Mouse (Mus musculus) stomach, embryonic 14.5 days (tissue): ENCODE results near the gene Gm20517. TPM values are rescaled to one million over a fixed set of nuclear protein-coding genes. Genes with fewer than 3 reads are reported as not detected.

Source experiments
- ATAC-seq: fragments of 200-750 bp; cut with Nextera tagmentation; 2 replicates; pipeline ENCODE4 v1.8.0; 2017; ENCODE audit warnings: low read depth, moderate TSS enrichment; ENCODE audit not compliant: insufficient number of reproducible peaks, insufficient read depth, low FRiP score
- H3K27ac ChIP-seq: fragments of 300-500 bp; sonication (generic); 2 replicates; pipeline ENCODE4 v1.5.1; 2014; ENCODE audit warnings: mild to moderate bottlenecking, low read length, moderate library complexity, mixed read lengths
- H3K27me3 ChIP-seq: fragments of 300-500 bp; sonication (generic); 2 replicates; pipeline ENCODE4 v1.6.1; 2014; ENCODE audit warnings: low read length, control low read depth, mixed read lengths; ENCODE audit not compliant: control insufficient read depth, insufficient read depth
- H3K36me3 ChIP-seq: fragments of 300-500 bp; sonication (generic); 2 replicates; pipeline ENCODE4 v1.6.1; 2014; ENCODE audit warnings: mild to moderate bottlenecking, control low read depth, low read length, moderate library complexity, mixed read lengths; ENCODE audit not compliant: control insufficient read depth, insufficient read depth
- H3K4me1 ChIP-seq: fragments of 300-500 bp; sonication (generic); 2 replicates; pipeline ENCODE4 v1.6.1; 2014; ENCODE audit warnings: low read length, control low read depth, mixed read lengths; ENCODE audit not compliant: control insufficient read depth, insufficient read depth
- H3K4me2 ChIP-seq: fragments of 300-500 bp; sonication (generic); replicated peaks from 2 replicates; pipeline ENCODE4 v1.6.1; 2014; ENCODE audit warnings: low read depth, low read length, control low read depth
- H3K4me3 ChIP-seq: fragments of 300-500 bp; sonication (generic); 2 replicates; pipeline ENCODE4 v1.5.1; 2014; ENCODE audit warnings: low read depth, low read length, control low read depth
- H3K9ac ChIP-seq: fragments of 300-500 bp; sonication (generic); replicated peaks from 2 replicates; pipeline ENCODE4 v1.6.1; 2014; ENCODE audit warnings: low read depth, mild to moderate bottlenecking, control low read depth, low read length, moderate library complexity, mixed read lengths
- H3K9me3 ChIP-seq: fragments of 300-500 bp; sonication (generic); 2 replicates; pipeline ENCODE4 v1.6.1; 2016; ENCODE audit warnings: low read depth, low read length, control low read depth; ENCODE audit not compliant: control insufficient read depth
- WGBS: fragments of 180-500 bp; shearing (Covaris S2); extraction: QIAGEN DNeasy Blood & Tissue Kit; methylation state at CpG from one replicate; pipeline ENCODE4 v1.1.7; 2014; 5-methylcytosine and 5-hydroxymethylcytosine counted together
- polyA plus RNA-seq: library from polyadenylated mRNA; unstranded; fragments of >200 nt; fragmentation: Nextera tagmentation; extraction: Ambion mirVana; gene quantifications from 2 replicates; pipeline ENCODE4 v1.2.1, GENCODE M21; 2014

Gm20517 gene
- polyA plus RNA-seq, 1 experiment from 2014 or later = 1.5 TPM

GRCm38 (mm10) chr17:47687409-47688343 is 76.3 kb downstream of the Gm20517 start:
- ATAC-seq = peak; percentile 86
- peak overlapping the region; percentile 79 for H3K27ac ChIP-seq
- H3K9me3 ChIP-seq = no peaks in the 10 kb centered on the region
- H3K4me2 ChIP-seq = peak overlapping the region; percentile 97
- H3K4me1 ChIP-seq = peaks cover 14% of the 10 kb centered on the region
- H3K27me3 ChIP-seq = no peaks in the 10 kb centered on the region
- WGBS = 1% methylated on average over 70 of the region's 70 CpGs
- peak overlapping the region; percentile 89 for H3K4me3 ChIP-seq
- peak overlapping the region; percentile 74 for H3K9ac ChIP-seq
- H3K36me3 ChIP-seq = peaks cover 21% of the 10 kb centered on the region

- H3K27ac ChIP-seq = peak within 1 kb of the TSS; percentile 79
- peaks cover 19% of the 10 kb centered on the region for H3K36me3 ChIP-seq
- H3K4me1 ChIP-seq = peaks cover 14% of the 10 kb centered on the region
- ATAC-seq = no peak
- H3K4me2 ChIP-seq = peak within 1 kb of the TSS; percentile 97
- peak within 1 kb of the TSS; percentile 74 for H3K9ac ChIP-seq
- H3K9me3 ChIP-seq = no peaks in the 10 kb centered on the region
- no peaks in the 10 kb centered on the region for H3K27me3 ChIP-seq
- WGBS = under 1% methylated on average over 9 of the region's 9 CpGs
- peak within 1 kb of the TSS; percentile 89 for H3K4me3 ChIP-seq
Measured at GRCm38 (mm10) chr17:47688344-47688607, 76.9 kb downstream of the Gm20517 start, which contains the start of gene Tomm6. Gene Tomm6, minus strand, starts transcription at chr17:47688386.

- peak within 1 kb of the TSS; percentile 79 for H3K27ac ChIP-seq
- H3K9ac ChIP-seq = peak within 1 kb of the TSS; percentile 74
- H3K4me2 ChIP-seq = peak within 1 kb of the TSS; percentile 97
- peak; percentile 59 for ATAC-seq
- WGBS = 1% methylated on average over 57 of the region's 58 CpGs
- peaks cover 14% of the 10 kb centered on the region for H3K4me1 ChIP-seq
- H3K36me3 ChIP-seq = peaks cover 17% of the 10 kb centered on the region
- no peaks in the 10 kb centered on the region for H3K27me3 ChIP-seq
- peak within 1 kb of the TSS; percentile 89 for H3K4me3 ChIP-seq
- no peaks in the 10 kb centered on the region for H3K9me3 ChIP-seq
Measured at GRCm38 (mm10) chr17:47688608-47689575, 77.5 kb downstream of the Gm20517 start, which contains the start of gene Frs3. Gene Frs3, plus strand, starts transcription at chr17:47689030.

GRCm38 (mm10) chr17:47689894-47690293 is 78.5 kb downstream of the Gm20517 start:
- H3K27me3 ChIP-seq = no peaks in the 10 kb centered on the region
- peaks cover 8% of the 10 kb centered on the region for H3K36me3 ChIP-seq
- no peak overlapping the region for H3K27ac ChIP-seq
- peaks cover 18% of the 10 kb centered on the region for H3K4me1 ChIP-seq
- peak overlapping the region; percentile 97; the same call in 1 of the 2 replicates for H3K4me2 ChIP-seq
- no peak for ATAC-seq
- no peak overlapping the region for H3K4me3 ChIP-seq
- no peak overlapping the region for H3K9ac ChIP-seq
- no peaks in the 10 kb centered on the region for H3K9me3 ChIP-seq
- WGBS = 77% methylated on average over 8 of the region's 8 CpGs

GRCm38 (mm10) chr17:47691650-47692049 is 80.3 kb downstream of the Gm20517 start:
- WGBS = 92% methylated on average over 3 of the region's 3 CpGs
- H3K4me1 ChIP-seq = peaks cover 22% of the 10 kb centered on the region
- ATAC-seq = no peak

GRCm38 (mm10) chr17:47693671-47694441 is 82.5 kb downstream of the Gm20517 start:
- ATAC-seq = no peak
- H3K4me2 ChIP-seq = peak overlapping the region; percentile 82
- no peak overlapping the region for H3K27ac ChIP-seq
- no peaks in the 10 kb centered on the region for H3K27me3 ChIP-seq
- no peak overlapping the region for H3K9ac ChIP-seq
- whole genome bisulfite sequencing = 38% methylated on average over 13 of the region's 13 CpGs
- peak overlapping the region; percentile 59 for H3K4me3 ChIP-seq
- no peaks in the 10 kb centered on the region for H3K36me3 ChIP-seq
- no peaks in the 10 kb centered on the region for H3K9me3 ChIP-seq
- peaks cover 14% of the 10 kb centered on the region; the same call in 1 of the 2 replicates for H3K4me1 ChIP-seq

More at GRCm38 (mm10) chr17:47691650-47692049, 80.3 kb downstream of the Gm20517 start:
- Histone ChIP-seq H3K36me3 (no peaks in the 10 kb centered on the region; the same call in 1 of the 2 replicates), H3K4me2 (no peak overlapping the region), H3K9ac (no peak overlapping the region), H3K9me3 (no peaks in the 10 kb centered on the region), H3K4me3 (no peak overlapping the region), H3K27me3 (no peaks in the 10 kb centered on the region), H3K27ac (no peak overlapping the region)

- Histone ChIP-seq H3K4me2 (peak within 1 kb of the TSS; percentile 82), H3K36me3 (no peaks in the 10 kb centered on the region), H3K4me3 (peak within 1 kb of the TSS; percentile 59), H3K9me3 (no peaks in the 10 kb centered on the region), H3K4me1 (peaks cover 13% of the 10 kb centered on the region; the same call in 1 of the 2 replicates), H3K27ac (peak within 1 kb of the TSS; percentile 27), H3K27me3 (no peaks in the 10 kb centered on the region), H3K9ac (peak within 1 kb of the TSS; percentile 74)
- WGBS = 0% methylated on average over 3 of the region's 3 CpGs
- ATAC-seq = no peak
Measured at GRCm38 (mm10) chr17:47694442-47694502, 82.9 kb downstream of the Gm20517 start, which contains the start of gene Gm21981. Gene Gm21981, minus strand, starts transcription at chr17:47694455.
